Mouse (Mus musculus) testis, adult 2 months (tissue): ENCODE data around the gene Hoxa1.

Experiments used
- CTCF ChIP-seq: fragments of 200-500 bp; IDR thresholded peaks from 2 replicates; pipeline ENCODE4 v1.5.1; 2012; ENCODE audit warnings: low read depth, mild to moderate bottlenecking, inconsistent platforms, low read length, moderate library complexity; ENCODE audit not compliant: control insufficient read depth, insufficient read depth, insufficient replicate concordance
- POLR2A ChIP-seq: fragments of 200-500 bp; IDR thresholded peaks from 2 replicates; pipeline ENCODE4 v1.6.1; 2012; ENCODE audit warnings: low read depth, mild to moderate bottlenecking, inconsistent platforms, low read length, moderate library complexity; ENCODE audit not compliant: control insufficient read depth

DNA sequence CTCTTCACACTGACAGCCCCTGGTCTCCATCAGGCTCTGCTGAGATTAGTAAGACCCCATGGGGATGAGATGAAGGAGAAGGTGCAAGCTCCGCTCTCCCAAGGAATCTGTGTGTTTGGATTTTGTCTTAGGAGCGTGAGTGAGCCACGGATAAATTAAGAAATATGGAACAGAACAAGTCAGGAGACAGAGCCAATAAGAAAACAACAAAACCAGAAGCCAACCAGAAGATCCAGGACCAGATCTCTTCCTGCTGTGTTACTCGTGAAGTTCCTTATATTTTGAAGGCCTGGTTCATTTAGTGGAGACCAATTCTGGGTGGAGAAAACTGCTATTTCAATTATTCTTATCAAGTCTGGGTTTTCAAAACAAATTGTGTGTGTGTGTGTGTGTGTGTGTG lies 6.5 kb downstream of the Hoxa1 start:
- TF ChIP-seq CTCF (no peak), POLR2A (no peak)
